Mouse (Mus musculus) bone marrow macrophage, adult 2 months (primary cell): ENCODE results near the gene Krtap3-3.

Experiments
- CTCF ChIP-seq: IDR thresholded peaks from 2 replicates; pipeline ENCODE4 v1.5.1; 2012; ENCODE audit warnings: low read depth, mild to moderate bottlenecking, low read length, moderate library complexity
- POLR2A ChIP-seq: IDR thresholded peaks from 2 replicates; pipeline ENCODE4 v1.6.1; 2012; ENCODE audit warnings: mild to moderate bottlenecking, low read depth, low read length, borderline replicate concordance

GRCm38 (mm10) chr11:99550765-99551164 is at the start of gene Krtap3-3:
- TF ChIP-seq CTCF (no peak), POLR2A (no peak)
